ENCODE assay signal across 8 mouse cellular contexts in the genomic region with DNA sequence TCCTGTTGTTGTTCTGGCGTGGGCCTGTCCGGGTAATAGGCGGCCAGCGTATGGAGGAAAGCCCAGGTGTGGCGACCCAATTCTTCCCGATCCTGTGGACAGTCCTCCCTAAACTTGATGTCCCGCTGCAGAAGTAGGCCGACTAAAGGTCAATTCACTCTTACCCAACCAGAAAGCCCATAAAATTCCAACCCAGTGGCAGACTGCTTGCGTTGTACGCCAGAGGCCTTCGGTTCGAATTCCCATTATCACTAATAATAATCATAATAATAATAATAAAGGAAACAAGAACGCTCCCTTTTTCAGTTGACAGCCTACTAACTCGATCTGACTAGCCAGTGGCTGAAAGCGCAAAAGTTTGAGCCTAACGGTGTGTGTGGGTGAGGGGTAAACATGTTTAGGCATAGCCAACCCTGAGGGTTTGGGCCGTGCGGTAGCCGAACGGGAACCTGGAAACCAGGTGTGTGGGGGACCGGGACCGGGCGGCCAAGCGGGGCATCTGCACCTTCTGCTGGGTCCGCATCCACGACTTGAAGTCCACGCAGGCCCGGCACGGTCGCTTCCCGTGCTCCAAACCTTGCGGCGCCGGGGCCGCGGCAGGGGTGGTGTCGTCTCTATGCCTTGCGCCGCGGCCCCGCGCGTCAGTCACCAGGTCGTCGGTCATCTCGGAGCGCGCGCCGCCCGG. TPM values are rescaled to one million over a fixed set of nuclear protein-coding genes. Genes with fewer than 3 reads are reported as not detected.
DNase-seq lines count a peak whose midpoint lies in the region; ATAC-seq lines count a peak whose summit lies in the region.

No protein-coding gene starts in this region.

- WGBS in neural tube, embryonic 14.5 days = 8% methylated on average over 31 of the region's 51 CpGs

- ATAC-seq in megakaryocyte, adult 5-6 weeks (ENCODE audit: poor library complexity, severe bottlenecking) = no peak
- ATAC-seq in erythroblast, adult 5-6 weeks (replicated peaks; ENCODE audit: low FRiP score, poor library complexity, severe bottlenecking) = peak; percentile 11; the same call in 1 of the 2 replicates
- no peak; the same call in 1 of the 2 replicates for ATAC-seq in neural tube, embryonic 14.5 days (ENCODE audit: low read depth)
- no peak for ATAC-seq in monocyte, adult 5-6 weeks (replicated peaks; ENCODE audit: insufficient number of reproducible peaks, low FRiP score, low TSS enrichment, poor library complexity, severe bottlenecking)

- H3K4me2 ChIP-seq in neural tube, embryonic 14.5 days (ENCODE audit: low read depth, low read length) = peak overlapping the region; percentile 68

- peak overlapping the region; percentile 99 for H3K4me3 ChIP-seq in megakaryocyte, embryonic 14.5 days (replicated peaks)
- H3K4me3 ChIP-seq in neural tube, embryonic 14.5 days (ENCODE audit: low read depth, low read length) = peak overlapping the region; percentile 75

- peak overlapping the region; percentile 78 for H3K27ac ChIP-seq in neural tube, embryonic 14.5 days (ENCODE audit: low read depth, low read length)

- peaks cover 37% of the 10 kb centered on the region for H3K36me3 ChIP-seq in megakaryocyte, embryonic 14.5 days (replicated peaks; ENCODE audit: low read length)
- H3K36me3 ChIP-seq in neural tube, embryonic 14.5 days (ENCODE audit: control insufficient read depth, insufficient read depth, low read length) = peaks cover 10% of the 10 kb centered on the region

- H3K9ac ChIP-seq in neural tube, embryonic 14.5 days (replicated peaks; ENCODE audit: low read depth, low read length) = peak overlapping the region; percentile 81

- no peaks in the 10 kb centered on the region for H3K9me3 ChIP-seq in megakaryocyte, embryonic 14.5 days
- H3K9me3 ChIP-seq in neural tube, embryonic 14.5 days (ENCODE audit: control insufficient read depth, low read length) = no peaks in the 10 kb centered on the region

- peaks cover 53% of the 10 kb centered on the region for H3K4me1 ChIP-seq in megakaryocyte, embryonic 14.5 days
- H3K4me1 ChIP-seq in neural tube, embryonic 14.5 days (ENCODE audit: control insufficient read depth, insufficient read depth, low read length) = peaks cover 13% of the 10 kb centered on the region; the same call in 1 of the 2 replicates

- peaks cover 6% of the 10 kb centered on the region for H3K27me3 ChIP-seq in megakaryocyte, embryonic 14.5 days (replicated peaks)
- H3K27me3 ChIP-seq in neural tube, embryonic 14.5 days (ENCODE audit: control insufficient read depth, insufficient read depth, low read length) = 0 out of 2 replicates have a peak, but pooled peaks cover 2% of the 10 kb centered on the region

- peak; percentile 50 to 55 for DNase-seq in kidney, postnatal 36 days
- no peak for DNase-seq in right cerebral cortex, adult 2 months (ENCODE audit: low spot score in 2 of 2)
- DNase-seq in spleen, postnatal 10 days (ENCODE audit: low spot score in 2 of 2) = no peak

RNA-seq across cellular contexts. Expression of a gene that starts 0.5 kb away (rescaled TPM):
- polyA plus RNA-seq in megakaryocyte, embryonic 14.5 days (2012; ENCODE audit: insufficient read depth, low replicate concordance) = 47.3 and 53.9 TPM in 2 replicates
- 18.1 and 21.8 TPM in 2 replicates for total RNA-seq in megakaryocyte, adult 5-6 weeks (2015)
- total RNA-seq in megakaryocyte, adult 5-6 weeks (2017) = 31.6 and 36.2 TPM in 2 replicates
- 2.7 and 6.3 TPM in 2 replicates for total RNA-seq in erythroblast, adult 5-6 weeks (2015; ENCODE audit: low replicate concordance)
- 3.0 and 7.2 TPM in 2 replicates for total RNA-seq in erythroblast, adult 5-6 weeks (2017; ENCODE audit: low replicate concordance)
- 37.0 and 40.1 TPM in 2 replicates for polyA plus RNA-seq in neural tube, embryonic 14.5 days (2014; fragmentation: Nextera tagmentation; extraction: Ambion mirVana)
- 12.4 to 19.8 TPM (median 15.4 TPM) in 3 replicates for total RNA-seq in monocyte, adult 5-6 weeks (2017)

RNA-seq across cellular contexts. Expression of a gene that starts 0.6 kb away (rescaled TPM):
- 1.5 and 2.1 TPM in 2 replicates for polyA plus RNA-seq in megakaryocyte, embryonic 14.5 days (2012; ENCODE audit: insufficient read depth, low replicate concordance)
- 1.5 and 1.7 TPM in 2 replicates for total RNA-seq in megakaryocyte, adult 5-6 weeks (2015)
- total RNA-seq in megakaryocyte, adult 5-6 weeks (2017) = 0.62 and 1.9 TPM in 2 replicates
- not detected in 2 replicates for total RNA-seq in erythroblast, adult 5-6 weeks (2015; ENCODE audit: low replicate concordance)
- not detected in 2 replicates for total RNA-seq in erythroblast, adult 5-6 weeks (2017; ENCODE audit: low replicate concordance)
- polyA plus RNA-seq in neural tube, embryonic 14.5 days (2014; fragmentation: Nextera tagmentation; extraction: Ambion mirVana) = 1.3 and 3.3 TPM in 2 replicates
- 0.48 to 3.0 TPM (median 2.1 TPM) in 3 replicates for total RNA-seq in monocyte, adult 5-6 weeks (2017)

RNA-seq across cellular contexts. Expression of a gene that starts 5.7 kb away (rescaled TPM):
- 0.04 TPM in 1 of 2 replicates, not detected in the other for polyA plus RNA-seq in megakaryocyte, embryonic 14.5 days (2012; ENCODE audit: insufficient read depth, low replicate concordance)
- total RNA-seq in megakaryocyte, adult 5-6 weeks (2015) = not detected in 2 replicates
- not detected in 2 replicates for total RNA-seq in megakaryocyte, adult 5-6 weeks (2017)
- total RNA-seq in erythroblast, adult 5-6 weeks (2015; ENCODE audit: low replicate concordance) = not detected in 2 replicates
- not detected in 2 replicates for total RNA-seq in erythroblast, adult 5-6 weeks (2017; ENCODE audit: low replicate concordance)
- 154 and 196 TPM in 2 replicates for polyA plus RNA-seq in neural tube, embryonic 14.5 days (2014; fragmentation: Nextera tagmentation; extraction: Ambion mirVana)
- total RNA-seq in monocyte, adult 5-6 weeks (2017) = not detected in 3 replicates

RNA-seq across cellular contexts. Expression of a gene that starts 12.0 kb away (rescaled TPM):
- 16.6 and 17.1 TPM in 2 replicates for polyA plus RNA-seq in megakaryocyte, embryonic 14.5 days (2012; ENCODE audit: insufficient read depth, low replicate concordance)
- 9.1 and 10.3 TPM in 2 replicates for total RNA-seq in megakaryocyte, adult 5-6 weeks (2015)
- total RNA-seq in megakaryocyte, adult 5-6 weeks (2017) = 15.6 and 21.3 TPM in 2 replicates
- total RNA-seq in erythroblast, adult 5-6 weeks (2015; ENCODE audit: low replicate concordance) = 0.58 and 5.9 TPM in 2 replicates
- total RNA-seq in erythroblast, adult 5-6 weeks (2017; ENCODE audit: low replicate concordance) = 4.3 and 11.9 TPM in 2 replicates
- polyA plus RNA-seq in neural tube, embryonic 14.5 days (2014; fragmentation: Nextera tagmentation; extraction: Ambion mirVana) = 59.9 and 70.1 TPM in 2 replicates
- total RNA-seq in monocyte, adult 5-6 weeks (2017) = 9.7 to 19.8 TPM (median 18.6 TPM) in 3 replicates

RNA-seq across cellular contexts. Expression of a gene that starts 22.4 kb away (rescaled TPM):
- polyA plus RNA-seq in megakaryocyte, embryonic 14.5 days (2012; ENCODE audit: insufficient read depth, low replicate concordance) = 0.74 TPM in 1 of 2 replicates, not detected in the other
- not detected in 2 replicates for total RNA-seq in megakaryocyte, adult 5-6 weeks (2015)
- total RNA-seq in megakaryocyte, adult 5-6 weeks (2017) = not detected in 2 replicates
- total RNA-seq in erythroblast, adult 5-6 weeks (2015; ENCODE audit: low replicate concordance) = not detected in 2 replicates
- total RNA-seq in erythroblast, adult 5-6 weeks (2017; ENCODE audit: low replicate concordance) = not detected in 2 replicates
- not detected in 2 replicates for polyA plus RNA-seq in neural tube, embryonic 14.5 days (2014; fragmentation: Nextera tagmentation; extraction: Ambion mirVana)
- 2.8 TPM in 1 of 3 replicates, not detected in the others for total RNA-seq in monocyte, adult 5-6 weeks (2017)

Comparison
In these comparisons a context has a peak if more than half of its experiments do, and no peak if none do; other contexts are left out.
1. DNase-seq: peak in kidney, postnatal 36 days (2 of 2); none in right cerebral cortex, adult 2 months (0 of 2) and spleen, postnatal 10 days (0 of 2).